Mouse (Mus musculus) heart, adult 2 months (tissue): ENCODE data around the gene Ubxn2a.

Experiments
- CTCF ChIP-seq: fragments of 200-600 bp; IDR thresholded peaks from 2 replicates; pipeline ENCODE4 v1.8.1; 2022; ENCODE audit warnings: antibody characterized with exemption, mild to moderate bottlenecking, moderate library complexity
- EP300 ChIP-seq: fragments of 200-500 bp; IDR thresholded peaks from 2 replicates; pipeline ENCODE4 v1.6.1; 2011; ENCODE audit warnings: low read depth, low read length, control low read depth; ENCODE audit not compliant: insufficient read depth
- POLR2A ChIP-seq: fragments of 200-500 bp; IDR thresholded peaks from 2 replicates; pipeline ENCODE4 v1.6.1; 2011; ENCODE audit warnings: mild to moderate bottlenecking, low read depth, low read length, control low read depth; ENCODE audit not compliant: insufficient read depth

DNA sequence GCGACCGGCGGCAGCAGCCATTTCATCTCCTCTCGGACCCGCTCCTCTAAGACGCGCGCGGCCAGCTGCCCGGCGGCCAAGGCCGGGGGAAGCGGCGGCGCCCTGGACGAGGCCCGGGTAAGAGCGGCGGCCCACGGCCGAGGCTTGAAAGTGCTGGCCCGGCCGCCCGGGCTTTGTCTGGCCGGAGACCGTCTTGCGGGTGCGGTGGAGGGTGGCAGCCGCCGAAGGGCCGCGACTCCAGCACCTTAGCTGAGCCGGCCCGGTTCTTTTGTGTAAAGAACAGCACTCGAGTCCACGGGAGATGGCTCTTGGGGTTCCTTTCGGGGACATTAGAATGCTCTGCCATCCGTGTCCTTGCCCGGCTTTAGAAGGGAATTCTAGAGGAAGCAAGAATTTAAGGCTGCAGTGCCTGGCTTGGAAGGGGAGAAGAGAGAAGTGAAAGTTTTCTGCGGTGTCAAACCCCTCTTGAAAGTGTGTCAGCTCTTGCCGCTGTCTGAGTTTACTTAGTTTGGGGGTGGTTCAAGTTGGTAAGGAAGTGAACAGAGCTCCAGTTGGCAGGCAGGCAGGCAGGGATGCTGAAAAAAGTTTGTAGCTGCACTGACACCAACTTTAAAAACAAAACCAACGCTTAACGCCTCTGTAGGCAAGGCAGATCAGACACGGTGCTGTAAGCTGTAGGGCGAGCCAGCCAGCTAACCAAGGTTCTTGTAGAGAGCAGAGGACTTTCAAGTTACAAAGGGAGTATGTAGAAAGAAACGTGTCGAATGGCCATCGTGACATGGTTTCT, 10.5 kb upstream of the Ubxn2a start:
- peak; percentile 61 for TF ChIP-seq POLR2A
- TF ChIP-seq CTCF, result no peak
- no peak for TF ChIP-seq EP300
